Mouse (Mus musculus) lung, postnatal 36 days (tissue): ENCODE measurements around the gene Ube2ql1.

Experiments used
- DNase-seq: peaks from one replicate; pipeline ENCODE4 v3.0.0; 2022; ENCODE audit warnings: mixed read lengths

Gene Ube2ql1

DNA sequence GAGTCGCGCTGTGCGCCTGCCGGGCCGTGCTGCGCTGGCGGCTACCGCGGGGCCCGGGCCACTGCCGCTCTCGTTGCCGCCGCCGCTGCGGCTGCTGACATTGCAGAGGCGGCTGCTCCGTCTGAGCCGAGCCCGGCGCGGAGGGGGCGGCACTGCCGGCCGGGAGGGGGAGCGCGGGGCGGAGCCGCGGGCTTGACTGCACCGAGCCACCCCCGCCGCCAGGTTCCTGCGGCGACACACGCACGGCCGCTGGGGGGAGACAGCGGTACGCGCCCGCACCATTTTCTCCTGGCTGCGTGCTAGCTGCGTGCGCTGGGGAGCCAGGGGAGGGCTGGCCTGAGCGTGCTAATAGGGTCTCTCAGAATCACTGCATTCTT, at the start of gene Ube2ql1:
Gene Ube2ql1 (minus strand): TSS at position 131 of the 377 bp plus-strand sequence.
- peak; percentile 75 for DNase-seq

DNA sequence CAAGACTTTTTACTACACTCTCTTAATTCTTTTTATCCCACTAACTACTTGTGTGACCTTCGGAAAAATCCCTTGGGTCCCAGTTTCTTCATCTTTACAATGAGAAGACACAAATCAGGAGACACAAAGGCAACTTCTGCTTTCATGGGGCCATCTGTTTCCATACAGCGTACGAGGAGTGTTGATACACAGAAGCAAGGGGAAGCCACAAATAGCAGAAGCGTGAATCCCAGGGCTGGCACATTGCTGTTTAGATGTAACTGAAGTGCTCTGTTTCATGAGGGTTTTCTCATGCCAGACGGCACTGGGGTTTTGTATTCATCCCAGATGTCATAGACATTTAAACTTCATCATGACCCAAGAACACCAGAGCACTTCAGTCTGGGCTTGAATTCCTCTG, 49.0 kb upstream of the Ube2ql1 start:
- no peak for DNase-seq

DNA sequence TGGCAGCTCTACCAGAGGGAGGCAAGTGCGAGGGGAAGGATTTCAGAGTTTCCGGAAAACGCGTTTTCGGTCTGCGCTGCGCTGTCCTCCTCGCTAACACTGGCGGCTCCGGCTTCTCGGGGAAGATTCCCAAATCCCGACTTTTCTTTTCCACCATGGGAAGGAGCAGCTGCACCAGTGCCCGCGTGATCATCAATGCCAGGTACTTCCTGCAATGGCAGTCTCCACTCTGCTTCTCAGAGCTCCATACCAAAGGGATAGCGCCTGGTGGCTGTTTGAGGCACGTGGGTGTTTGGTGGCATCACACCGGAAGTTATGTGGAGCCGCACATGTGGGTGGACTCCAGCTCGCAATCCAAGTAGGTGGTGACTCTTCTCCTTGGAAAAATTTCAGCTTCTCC, 38.5 kb upstream of the Ube2ql1 start:
- no peak for DNase-seq

DNA sequence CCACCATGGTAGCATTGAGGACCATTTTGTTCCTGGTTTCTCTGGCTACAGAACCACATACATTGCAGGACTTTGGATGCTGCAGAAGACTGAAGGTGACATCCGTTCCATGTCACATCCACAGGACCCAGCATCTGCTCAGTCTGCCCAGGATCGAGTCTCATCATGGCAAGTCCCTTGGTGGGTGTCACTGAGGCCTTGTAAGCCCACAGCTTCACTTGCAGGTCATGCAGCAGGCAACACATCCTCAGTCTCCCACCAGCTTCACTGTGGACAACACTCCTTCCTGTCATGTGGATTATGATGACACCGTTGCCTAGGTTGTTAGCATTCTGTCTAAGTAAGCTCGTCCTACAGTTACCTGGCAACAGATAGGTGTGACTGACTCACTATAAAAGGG, 32.7 kb upstream of the Ube2ql1 start:
- DNase-seq = no peak

DNA sequence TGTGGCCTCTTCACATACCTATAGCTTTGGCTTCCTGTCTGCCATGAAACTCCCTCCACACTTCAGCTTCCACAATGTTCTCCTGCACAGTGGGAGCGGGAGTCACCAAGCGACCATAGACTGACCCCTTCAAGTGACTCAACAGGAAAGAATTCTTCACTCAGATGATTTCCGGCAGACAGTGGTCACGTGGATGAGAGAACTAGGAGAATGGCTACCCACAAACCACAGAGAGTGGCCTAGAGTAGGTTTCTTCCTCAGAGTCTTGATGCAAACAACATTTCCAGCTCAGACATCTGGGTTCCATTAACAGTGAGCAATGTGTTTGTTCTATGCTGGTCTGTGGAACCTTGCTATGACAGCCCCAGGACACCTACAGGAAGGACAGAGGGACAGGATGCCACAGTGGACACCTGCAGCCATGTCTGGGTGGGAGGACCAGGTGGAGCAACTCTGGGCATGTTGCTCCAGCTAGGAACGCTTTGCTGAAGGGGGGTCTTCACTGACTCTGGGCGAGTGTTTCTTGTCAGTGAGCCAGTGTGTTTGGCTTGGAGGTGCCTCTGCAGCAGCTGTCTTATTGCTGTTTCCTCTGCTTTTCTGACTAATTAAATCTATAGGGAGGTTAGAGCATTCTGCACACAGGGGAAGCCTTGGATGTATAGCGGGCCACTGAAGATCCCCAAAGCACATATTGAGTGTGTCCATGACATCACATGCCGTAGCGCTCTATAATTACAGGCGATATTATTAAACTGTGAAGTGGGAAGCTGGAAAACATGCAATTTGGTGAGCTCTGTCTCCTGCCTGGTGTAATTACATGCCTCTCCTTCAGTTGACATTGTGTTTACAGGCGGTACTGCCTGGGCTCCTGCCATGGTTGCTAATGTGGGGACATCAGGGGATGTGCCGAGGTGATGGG, 31.1 kb upstream of the Ube2ql1 start:
- DNase-seq = no peak

DNA sequence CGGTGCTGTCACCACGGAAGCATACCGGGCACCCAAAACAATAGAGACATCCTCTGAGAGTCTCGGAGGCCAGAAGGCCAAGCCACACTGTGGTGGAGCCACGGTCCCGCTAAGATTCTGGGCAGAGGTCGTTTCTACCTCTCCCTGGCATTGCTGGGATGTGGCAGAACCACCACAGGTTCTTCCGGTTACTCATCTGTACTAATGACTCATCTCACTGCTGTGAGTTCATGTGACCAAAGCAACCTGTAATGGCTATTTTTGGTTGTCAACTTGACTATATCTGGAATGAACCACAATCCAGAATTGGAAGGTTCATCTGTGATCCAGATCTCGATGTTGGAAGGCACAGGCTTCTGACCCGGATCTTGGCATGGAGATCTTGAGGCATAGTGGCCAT, 28.5 kb upstream of the Ube2ql1 start:
- no peak for DNase-seq

DNA sequence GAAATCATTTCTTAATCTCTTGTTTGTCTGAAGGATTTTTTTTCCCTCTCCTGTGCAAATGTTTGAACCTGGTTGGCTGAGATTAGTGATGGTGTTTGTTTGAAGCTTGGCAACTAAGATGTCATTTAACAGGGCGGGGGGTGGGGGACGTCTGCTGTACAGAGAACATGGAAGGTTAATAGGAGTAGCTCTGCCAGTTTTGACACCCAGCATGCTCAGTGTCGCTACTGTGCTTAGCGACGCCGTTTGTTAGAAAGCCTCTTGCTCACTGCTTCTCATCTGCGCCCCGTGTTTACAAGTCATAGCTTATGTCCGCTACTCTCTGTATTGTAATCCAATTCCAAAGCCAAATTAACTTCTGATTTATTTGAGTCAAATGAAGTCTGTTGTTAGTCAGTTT, 25.0 kb upstream of the Ube2ql1 start:
- DNase-seq = no peak

DNA sequence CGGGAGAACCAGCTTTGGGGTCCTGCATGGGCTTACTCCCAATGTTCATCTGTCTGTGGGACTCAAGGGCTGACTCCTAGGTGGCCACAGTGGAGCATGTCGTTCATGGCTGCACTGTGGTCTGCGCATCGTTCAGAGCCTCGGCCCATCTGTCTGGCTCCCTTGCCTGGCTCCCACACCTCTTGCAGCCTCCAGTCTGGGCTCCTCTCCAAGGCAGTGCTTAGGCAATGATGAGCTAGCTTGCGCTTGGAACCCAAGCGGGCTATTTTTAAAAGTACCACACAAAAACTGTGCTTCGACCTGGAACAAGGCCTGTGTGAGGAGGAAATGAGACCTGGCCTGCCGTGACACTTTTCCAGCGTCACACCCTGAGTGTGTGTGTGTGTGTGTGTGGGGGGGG, 21.7 kb upstream of the Ube2ql1 start:
- DNase-seq = peak; percentile 23

DNA sequence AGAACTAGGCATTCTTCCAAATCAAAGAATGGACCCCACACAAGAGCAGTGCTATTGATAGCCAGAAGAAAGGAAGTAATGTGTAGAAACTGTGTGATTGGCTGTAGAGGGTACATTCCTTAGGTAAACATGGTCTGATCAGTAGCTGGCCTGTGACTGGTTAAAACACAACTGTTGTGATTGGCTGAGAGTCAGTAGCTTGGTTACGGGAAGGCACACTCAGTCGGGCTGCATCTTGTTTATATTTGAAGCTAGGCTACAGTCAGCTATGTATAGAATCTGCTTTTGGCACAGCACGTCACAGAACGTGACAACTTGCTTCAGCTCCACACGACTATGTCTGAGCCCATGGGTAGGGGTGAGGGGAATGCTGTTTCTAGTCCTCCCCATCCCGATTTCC, 19.3 kb upstream of the Ube2ql1 start:
- no peak for DNase-seq

DNA sequence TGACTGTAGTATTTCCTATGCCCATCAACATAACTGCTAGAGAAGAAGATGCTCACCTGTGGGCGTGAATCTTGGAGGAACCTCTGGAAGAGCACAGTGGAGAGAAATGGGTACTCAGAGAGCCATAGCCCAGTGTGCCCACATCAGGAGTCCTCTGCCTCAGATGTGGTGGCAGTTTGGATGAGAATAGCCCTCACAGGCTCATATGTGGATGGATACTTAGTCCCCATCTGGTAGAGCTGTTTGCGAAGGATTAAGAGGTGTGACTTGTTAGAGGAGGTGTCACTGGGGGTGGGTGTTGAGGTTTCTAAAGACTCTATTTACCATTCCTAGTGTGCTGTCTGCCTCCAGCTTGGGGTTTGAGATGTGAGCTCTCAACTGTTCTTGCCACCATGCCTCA, 13.2 kb upstream of the Ube2ql1 start:
- DNase-seq = no peak

DNA sequence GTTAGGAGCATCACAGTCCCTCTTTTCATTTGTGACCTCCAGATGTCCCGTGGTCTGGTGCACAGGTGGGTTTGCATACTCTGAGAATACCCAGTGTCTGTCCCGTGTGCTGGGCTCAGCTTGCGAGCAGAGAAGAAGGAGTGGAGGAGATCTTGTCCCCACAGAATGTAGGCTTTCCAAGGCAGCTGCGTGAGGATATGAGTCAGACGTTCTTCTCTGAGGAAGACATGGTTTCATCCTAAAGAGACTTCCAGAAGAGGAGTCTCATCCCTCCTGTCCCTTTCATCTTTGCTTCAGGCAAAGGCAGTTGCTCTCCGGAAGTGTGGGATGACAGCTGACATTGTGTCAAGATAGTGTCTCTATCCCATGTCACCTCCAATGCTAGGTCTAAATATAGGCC, 11.8 kb upstream of the Ube2ql1 start:
- DNase-seq = no peak

DNA sequence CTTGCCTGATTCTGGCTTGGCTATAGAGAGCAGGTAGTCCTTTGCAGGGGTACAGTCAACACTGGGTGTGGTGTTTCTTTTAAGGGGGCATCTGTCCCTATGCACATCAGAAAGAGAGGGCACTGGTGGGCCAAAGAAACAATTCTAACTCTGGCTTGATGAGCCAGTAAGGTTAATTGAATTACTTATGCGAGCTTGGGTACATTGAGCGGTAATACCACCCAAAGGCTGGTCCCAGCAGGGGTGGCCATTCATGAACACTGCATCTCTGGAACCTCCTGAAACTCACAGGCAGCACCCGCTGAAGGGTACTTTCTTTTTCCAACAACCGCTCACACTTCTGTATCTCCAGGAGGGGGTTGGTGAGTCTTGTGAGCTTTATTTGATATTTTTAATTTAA, 9.1 kb upstream of the Ube2ql1 start:
- no peak for DNase-seq

DNA sequence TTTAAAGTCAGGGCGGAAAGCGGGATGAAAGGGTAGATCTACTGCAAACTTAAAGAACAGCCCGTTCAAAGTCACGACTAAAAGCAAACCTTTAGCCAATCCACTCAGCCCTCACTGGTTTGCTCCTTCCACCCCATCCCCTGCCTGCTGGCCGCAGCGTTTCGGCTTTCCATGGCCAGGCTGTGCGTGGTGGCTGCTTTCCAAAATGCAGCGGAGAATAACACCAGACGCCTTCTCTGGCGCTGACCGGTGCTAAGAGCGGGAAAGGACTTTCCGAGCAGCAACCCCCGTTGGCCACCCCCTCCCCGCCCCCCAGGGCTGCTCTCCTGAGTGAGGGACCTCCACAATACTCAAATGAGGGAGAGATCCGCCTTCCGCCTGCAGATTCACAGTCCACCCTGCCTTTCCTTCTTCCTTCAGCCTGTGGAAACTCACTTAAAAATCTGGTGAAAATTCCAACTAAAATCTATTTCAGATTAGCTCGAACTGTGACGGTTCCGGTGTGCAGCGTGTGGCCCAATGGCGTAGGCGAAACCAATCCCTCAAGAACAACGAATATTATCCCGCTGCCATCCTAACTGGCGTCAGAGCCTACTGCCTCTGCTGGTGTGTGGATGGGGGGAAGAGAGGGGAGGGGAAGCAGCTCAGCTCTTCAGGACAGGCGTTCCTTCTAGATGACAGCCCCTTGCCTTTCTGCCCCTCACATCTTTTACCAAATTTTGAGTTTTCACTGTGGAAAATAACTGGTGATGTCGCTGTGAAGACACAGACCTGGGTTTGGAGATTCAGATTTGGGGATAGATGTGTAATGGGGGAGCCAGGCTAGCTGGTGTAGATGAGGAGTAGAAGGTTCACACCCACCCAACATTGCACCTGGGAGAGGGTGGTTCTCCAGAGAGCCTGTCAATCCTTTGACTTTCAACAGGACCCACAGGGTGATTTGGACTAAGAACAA, 919 bp upstream of the Ube2ql1 start:
- DNase-seq = no peak

DNA sequence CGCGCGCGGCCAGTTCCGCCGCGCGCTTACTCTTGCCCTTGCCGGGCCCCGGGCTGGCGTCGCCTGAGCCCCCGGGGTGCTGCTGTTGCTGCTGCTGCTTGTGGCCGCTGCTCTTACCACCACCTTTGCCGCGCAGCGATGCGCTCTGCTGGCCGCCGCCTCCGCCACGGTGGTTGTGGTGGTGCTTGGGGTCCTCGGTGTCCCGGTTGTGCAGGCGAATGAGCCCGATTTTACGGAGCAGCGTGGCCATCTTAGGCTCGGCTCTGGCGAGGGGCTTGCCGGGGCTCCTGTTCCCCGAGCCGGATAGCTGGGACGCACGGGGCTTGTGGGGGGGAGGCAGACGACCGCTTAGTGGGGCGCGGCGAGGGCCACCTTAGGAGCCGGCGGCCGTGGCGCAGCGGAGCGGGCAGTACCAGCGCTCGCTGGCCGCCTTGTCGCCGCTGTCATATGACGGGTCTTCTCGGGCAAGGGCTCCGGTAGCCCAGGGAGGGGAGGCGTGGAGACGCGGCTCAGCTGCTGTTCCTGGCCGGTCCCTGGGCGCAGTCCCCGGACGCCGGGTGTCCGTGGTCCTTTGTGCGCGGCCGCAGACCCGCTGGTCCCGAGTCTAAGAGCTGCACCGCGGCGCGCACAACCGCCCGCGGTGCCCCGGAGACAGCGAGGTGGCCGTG, 464 bp downstream of the Ube2ql1 start:
- no peak for DNase-seq

DNA sequence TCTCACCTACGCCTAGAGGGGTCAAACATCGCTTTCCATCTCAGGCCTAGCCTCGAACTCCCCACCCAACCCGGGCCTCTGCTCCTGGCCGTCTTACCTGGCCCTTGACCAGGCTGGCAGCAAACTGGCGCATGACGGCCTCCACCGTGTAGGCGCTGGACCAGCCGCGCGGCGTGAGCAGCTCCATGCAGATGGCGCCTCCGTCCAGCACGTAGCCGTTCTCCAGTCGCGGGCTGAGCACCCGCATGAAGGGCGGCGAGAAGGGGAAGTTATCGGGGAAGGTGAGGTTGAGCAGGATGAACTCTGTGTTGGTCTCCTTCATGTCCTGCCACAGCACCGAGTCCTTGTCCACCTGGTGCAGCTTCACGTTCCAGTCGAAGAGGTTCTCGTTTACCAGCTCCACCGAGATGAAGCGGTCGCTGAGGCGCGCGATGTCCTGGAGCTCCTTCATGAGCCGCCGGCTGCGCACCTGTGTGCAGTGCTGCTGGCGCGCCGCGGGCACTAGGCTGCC, 1.2 kb downstream of the Ube2ql1 start:
- no peak for DNase-seq

DNA sequence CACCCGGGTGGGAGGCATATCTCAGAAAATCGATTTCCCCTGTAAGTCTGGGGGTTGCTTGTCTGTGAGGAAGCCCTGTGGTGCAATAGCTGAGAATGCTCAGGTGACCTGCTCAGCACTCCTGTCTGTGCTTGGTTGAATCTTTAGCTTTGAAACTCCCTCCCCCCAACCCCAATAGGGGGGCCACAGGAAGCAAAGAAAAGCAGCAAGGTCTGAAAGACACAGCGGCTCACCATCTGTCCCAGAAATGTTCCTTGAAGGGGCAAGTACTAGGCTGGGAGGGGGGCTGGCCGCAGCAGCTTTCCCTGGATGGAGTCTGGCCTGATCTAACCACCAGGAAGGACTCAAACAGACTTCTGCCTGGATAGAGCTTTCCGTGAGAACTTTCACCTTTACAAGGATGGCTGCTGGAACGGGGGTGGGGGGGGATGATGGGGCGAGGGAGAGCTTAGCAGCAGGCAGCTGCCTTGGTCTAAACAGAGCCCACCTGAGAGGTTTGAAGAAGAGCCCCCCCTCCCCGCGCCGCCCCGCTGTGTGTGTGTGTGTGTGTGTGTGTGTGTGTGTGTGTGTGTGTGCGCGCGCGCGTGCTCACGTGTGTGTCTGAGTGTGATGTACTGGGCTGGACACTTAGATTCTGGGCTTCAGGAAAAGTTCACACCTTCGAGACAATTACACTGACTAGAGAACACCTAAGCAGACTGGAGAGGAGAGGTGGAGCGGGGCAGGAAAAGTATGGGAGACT, 2.1 kb downstream of the Ube2ql1 start:
- no peak for DNase-seq

DNA sequence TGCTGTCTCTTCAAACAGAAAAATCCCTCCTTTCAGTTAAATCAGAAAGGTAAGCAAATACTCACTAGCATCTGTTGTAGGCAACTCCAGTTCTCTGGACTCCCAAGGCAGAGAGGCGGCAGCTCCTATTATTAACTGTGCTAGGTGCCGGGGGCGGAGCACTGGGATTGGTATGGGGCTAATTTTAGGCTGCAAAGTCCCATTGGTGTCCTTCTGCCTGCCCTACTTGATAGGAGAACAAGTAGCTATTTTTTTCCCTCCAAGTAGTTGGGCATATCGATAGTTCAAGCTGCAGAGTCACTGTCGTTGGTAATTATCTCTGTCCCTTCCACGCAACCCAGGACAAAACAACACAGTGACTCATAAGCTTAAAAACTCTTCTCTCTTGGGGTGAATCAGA, 7.1 kb downstream of the Ube2ql1 start:
- DNase-seq = no peak

DNA sequence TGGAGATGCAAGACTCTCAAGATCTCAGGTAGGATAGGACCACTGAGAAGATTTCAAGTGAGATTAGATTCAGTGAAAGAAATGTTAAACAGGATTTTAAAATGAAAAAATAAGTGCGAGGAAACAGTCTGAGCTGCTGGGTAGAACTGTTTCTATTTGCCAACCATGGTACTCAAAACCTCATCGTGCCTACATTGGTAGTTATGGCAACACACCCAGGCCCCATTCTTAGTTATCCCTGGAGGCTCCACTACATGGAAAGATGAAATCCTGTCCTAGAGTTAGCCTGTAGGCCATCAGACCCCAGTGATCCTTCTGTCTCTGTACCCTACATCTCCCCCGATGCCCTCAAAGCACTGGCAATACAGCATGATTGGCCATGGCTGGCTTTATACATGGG, 14.3 kb downstream of the Ube2ql1 start:
- DNase-seq = no peak

DNA sequence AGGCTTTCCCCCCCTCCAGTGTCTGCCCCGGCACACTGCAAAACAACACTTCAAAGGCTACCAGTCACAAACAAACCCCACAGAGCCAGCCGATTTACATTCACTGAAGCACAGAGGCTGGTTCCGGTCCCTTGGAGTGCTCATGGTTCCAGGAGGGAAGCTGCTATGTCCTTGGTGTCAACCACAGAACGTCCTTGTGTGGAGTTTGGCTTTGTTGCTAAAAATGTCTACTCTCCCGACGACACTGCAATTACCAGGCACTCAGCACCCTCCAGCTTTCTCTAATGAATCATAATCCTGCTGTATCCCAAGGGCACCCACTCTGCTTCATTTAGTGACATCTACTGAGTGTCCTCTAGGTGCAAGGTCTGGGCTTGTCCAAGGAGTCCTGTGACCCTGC, 18.5 kb downstream of the Ube2ql1 start:
- no peak for DNase-seq

DNA sequence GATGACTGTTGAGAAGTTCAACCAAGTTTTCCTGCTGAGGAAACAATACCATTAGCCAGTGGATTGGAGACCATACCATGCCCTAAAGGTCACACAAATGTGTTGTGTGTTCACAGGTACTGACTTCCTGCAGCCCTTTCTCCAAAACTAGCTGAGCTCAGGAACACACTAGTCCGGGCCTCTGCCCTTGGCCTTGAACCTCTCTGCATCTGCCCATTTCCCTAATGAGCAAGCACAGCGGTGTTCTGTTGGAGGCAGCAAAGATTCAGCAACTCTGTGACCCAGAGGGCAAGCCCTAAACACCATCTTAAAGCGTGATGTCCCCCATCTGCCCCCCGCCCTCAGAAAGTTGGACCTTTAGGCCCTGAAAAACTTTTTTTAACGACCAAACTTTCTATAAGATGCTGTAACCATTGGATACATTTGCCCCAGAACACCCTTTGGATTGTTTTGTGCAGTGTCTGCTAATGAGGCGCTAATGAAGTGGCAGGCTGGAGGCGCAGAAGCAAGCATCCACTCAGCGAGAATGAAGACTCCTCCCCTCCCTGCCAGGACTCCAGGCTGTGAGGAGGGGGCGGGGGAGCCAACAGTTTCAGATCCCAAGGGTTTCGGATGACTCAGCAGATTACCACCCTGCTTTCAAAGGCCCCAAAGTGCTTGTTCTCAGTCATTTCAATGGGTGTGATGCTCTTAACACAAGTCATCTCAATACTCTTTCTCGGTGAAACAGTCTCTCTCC, 21.7 kb downstream of the Ube2ql1 start:
- no peak for DNase-seq

DNA sequence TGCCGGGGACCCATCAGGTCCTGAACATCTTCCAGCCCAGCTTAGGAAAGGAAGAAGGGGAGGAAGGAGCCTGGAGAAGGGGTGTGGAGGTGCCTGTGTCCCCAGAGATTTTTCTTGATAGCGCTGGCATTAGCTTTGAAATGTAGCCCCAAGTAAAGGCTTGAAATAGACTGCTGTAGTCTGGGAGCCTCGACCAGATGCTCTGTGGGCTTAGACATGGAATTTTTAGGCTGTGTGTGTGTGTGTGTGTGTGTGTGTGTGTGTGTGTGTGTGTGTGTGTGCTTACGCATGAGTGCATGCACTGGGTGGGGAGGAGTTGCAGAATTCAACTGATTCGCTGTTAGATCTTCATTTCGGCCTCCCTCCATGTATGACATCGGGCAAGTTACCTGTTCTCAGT, 31.5 kb downstream of the Ube2ql1 start:
- no peak for DNase-seq

DNA sequence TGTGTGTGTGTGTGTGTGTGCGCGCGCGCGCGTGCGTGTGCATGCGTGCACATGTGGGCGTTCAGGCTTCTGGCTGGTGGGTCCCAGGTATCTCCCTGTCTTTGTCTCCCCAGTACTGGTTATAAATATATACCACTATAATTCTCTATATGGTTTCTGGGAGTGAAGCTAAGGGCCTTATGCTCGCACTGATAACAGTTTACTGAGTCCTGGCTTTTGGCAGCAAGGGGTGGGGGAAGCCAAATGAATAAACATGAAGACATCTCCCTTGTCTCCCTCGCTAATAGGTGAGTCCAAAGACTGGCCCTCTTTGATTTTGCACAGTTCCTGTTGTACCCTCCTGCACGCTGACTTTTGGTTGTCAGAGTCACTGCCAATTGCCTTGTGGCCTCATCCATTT, 32.2 kb downstream of the Ube2ql1 start:
- no peak for DNase-seq
